ENCODE assay signal across 27 mouse cellular contexts in genomic region chr14:26583645-26584044, GRCm38 (mm10).
"Had no signal": no experiment of that assay in that cellular context is flagged by ENCODE, and none has a peak within 500 bp of the region (broad histone marks: within the 10 kb centered on the region; RNA-seq: fewer than 3 reads in every experiment).

No protein-coding gene starts in this region.

- H3K4me3 ChIP-seq: heart, embryonic 10.5 days; heart, embryonic 12.5 days; hindbrain, embryonic 10.5 days; hindbrain, embryonic 12.5 days; intestine, embryonic 15.5 days; kidney, embryonic 15.5 days; limb, embryonic 13.5 days; limb, embryonic 15.5 days had no signal

- ATAC-seq: hindbrain, embryonic 16.5 days; inflammation-experienced regulatory T-cells, adult 6 months; intestine, embryonic 15.5 days had no signal

- H3K27me3 ChIP-seq: heart, embryonic 12.5 days; hindbrain, embryonic 12.5 days; intestine, embryonic 15.5 days; kidney, embryonic 15.5 days; limb, embryonic 13.5 days; limb, embryonic 15.5 days had no signal

- H3K27ac ChIP-seq: heart, embryonic 10.5 days; hindbrain, embryonic 10.5 days; hindbrain, embryonic 12.5 days; hindbrain, embryonic 14.5 days; intestine, embryonic 15.5 days; kidney, embryonic 15.5 days; kidney, postnatal 0 days; limb, embryonic 13.5 days; limb, embryonic 15.5 days; liver, embryonic 14.5 days had no signal

- H3K9me3 ChIP-seq: heart, embryonic 10.5 days; heart, embryonic 12.5 days; hindbrain, embryonic 10.5 days; hindbrain, embryonic 12.5 days; intestine, embryonic 15.5 days; kidney, embryonic 15.5 days; limb, embryonic 13.5 days; limb, embryonic 15.5 days had no signal

- H3K4me2 ChIP-seq: heart, embryonic 12.5 days; hindbrain, embryonic 12.5 days; hindbrain, embryonic 14.5 days; intestine, embryonic 15.5 days; kidney, embryonic 15.5 days; limb, embryonic 13.5 days; limb, embryonic 15.5 days; liver, embryonic 11.5 days had no signal

- DNase-seq: gastrocnemius, postnatal 10 days; gastrocnemius, postnatal 25 days; heart, adult 18-20 months; heart, postnatal 10 days; heart, postnatal 4 days; kidney, adult 11 months; kidney, adult 2 months; kidney, adult 9 months; kidney, postnatal 14 days; kidney, postnatal 36 days; layer of hippocampus, adult 9-11 months; layer of hippocampus, postnatal 36 days; left cerebral cortex, postnatal 4 days had no signal

- H3K9ac ChIP-seq: heart, embryonic 12.5 days; hindbrain, embryonic 12.5 days; hindbrain, embryonic 14.5 days; intestine, embryonic 15.5 days; kidney, embryonic 15.5 days; limb, embryonic 13.5 days; limb, embryonic 15.5 days; liver, embryonic 14.5 days had no signal
